Mouse (Mus musculus) kidney, postnatal 36 days (tissue): ENCODE measurements around the gene Btrc.

ENCODE experiments used
- DNase-seq, 2 experiments: peaks; one replicate each; pipeline ENCODE4 v3.0.0; 2021 to 2022; ENCODE audit warnings: mixed read lengths in 2 of 2

Gene Btrc

DNA sequence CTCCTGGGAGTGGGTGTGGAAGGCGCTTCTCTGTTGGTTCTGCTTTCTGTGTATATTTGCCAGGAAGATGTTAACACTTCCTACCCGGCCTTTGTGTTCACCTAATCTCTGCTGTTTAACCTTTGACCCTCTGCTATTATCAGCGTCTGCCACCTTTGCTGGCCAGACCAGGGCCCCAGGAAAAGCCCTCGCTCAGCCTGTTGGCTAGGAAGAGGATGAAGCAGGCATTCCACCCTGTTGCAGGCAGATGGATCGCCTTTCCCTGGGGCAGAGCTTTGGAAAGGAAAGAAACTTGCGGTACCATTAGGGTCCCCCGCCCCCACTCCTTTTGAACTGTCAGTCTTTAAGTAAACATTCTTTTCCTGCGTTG lies 212.1 kb downstream of the Btrc start:
- no peak for DNase-seq

DNA sequence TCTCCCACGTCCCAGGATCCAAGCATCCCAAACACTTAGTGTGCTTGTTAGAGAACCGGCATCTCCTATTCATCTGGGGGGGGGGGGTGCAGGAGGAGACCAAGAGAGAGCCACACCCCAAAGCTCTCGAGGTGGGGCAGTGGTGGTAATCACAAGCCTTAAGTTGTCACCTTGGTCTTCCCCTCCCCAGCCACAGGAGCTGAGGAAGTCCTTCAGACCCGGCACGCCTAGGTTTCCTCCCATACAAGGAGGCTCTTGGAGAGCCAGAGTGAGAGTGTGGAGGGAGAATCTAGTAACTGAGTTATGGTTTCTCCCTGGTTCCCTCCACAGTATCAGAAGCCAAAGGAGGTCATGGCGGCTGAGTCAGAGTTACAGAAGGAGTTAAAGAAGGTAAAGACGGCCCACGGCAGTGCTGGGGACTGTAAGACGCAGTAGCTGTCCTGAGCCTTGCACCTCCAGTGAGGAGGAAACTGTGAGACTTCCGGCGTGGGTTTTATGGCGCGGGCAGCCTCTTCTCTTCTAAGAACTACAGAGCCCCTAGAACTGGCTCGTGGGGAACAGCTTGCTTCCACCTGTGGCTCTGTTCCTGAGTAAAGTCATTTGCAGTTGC lies 213.7 kb downstream of the Btrc start:
- no peak for DNase-seq

GRCm38 (mm10) chr19:45578976-45579375 lies 215.4 kb downstream of the Btrc start:
- peak in 1 of 2 experiments; percentile 19 for DNase-seq

- no peak for DNase-seq
Measured at GRCm38 (mm10) chr19:45579416-45579815, 215.9 kb downstream of the Btrc start.
